14 mouse cellular contexts compared by ENCODE assay signal in the genomic region with DNA sequence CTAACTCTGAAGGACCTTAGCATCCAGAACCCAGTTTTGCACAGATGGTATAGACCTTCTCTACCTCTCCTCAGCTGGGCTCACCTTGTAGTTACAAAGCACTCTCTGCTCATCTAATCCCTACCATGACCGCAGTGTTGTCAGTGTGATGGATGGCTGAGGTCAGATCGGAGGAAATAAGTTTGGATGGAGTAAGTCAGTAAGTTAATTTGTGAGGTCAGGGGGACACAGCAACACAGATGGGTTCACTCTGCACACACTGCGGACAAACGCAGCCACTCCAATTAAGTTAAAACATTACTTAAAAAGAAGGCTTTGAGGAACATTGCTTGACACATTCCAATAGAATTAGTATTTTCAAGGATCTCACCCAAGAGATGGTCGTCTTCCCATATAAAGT. TPM values are rescaled to one million over a fixed set of nuclear protein-coding genes. Genes with fewer than 3 reads are reported as not detected.
"Had no signal": no experiment of that assay in that cellular context is flagged by ENCODE, and none has a peak within 500 bp of the region (broad histone marks: within the 10 kb centered on the region; RNA-seq: fewer than 3 reads in every experiment).

No protein-coding gene starts in this region.

- H3K9me3 ChIP-seq: liver, embryonic 15.5 days; midbrain, embryonic 15.5 days; neural tube, embryonic 12.5 days; stomach, embryonic 15.5 days had no signal

- H3K36me3 ChIP-seq: liver, embryonic 15.5 days; midbrain, embryonic 15.5 days; neural tube, embryonic 12.5 days; stomach, embryonic 15.5 days had no signal

- ATAC-seq: hindbrain, embryonic 16.5 days; inflammation-experienced regulatory T-cells, adult 6 months; intestine, postnatal 0 days; midbrain, embryonic 15.5 days had no signal

- H3K4me3 ChIP-seq: liver, embryonic 15.5 days; midbrain, embryonic 15.5 days; neural tube, embryonic 12.5 days; stomach, embryonic 15.5 days had no signal

- H3K4me2 ChIP-seq: liver, embryonic 11.5 days; liver, embryonic 15.5 days; midbrain, embryonic 11.5 days; midbrain, embryonic 15.5 days; neural tube, embryonic 12.5 days; stomach, embryonic 15.5 days had no signal

- DNase-seq: kidney, adult 9 months; retina, postnatal 1 day; right cerebral cortex, postnatal 4 days; spleen, adult 18-20 months; thymus, postnatal 36 days had no signal

- H3K27ac ChIP-seq: liver, embryonic 15.5 days; midbrain, embryonic 15.5 days; neural tube, embryonic 12.5 days; stomach, embryonic 15.5 days had no signal

- H3K9ac ChIP-seq: liver, embryonic 15.5 days; midbrain, embryonic 15.5 days; neural tube, embryonic 12.5 days; stomach, embryonic 15.5 days had no signal

RNA-seq across cellular contexts. Expression of gene Erg, which starts 2.5 kb away (rescaled TPM):
- polyA plus RNA-seq: inflammation-experienced regulatory T-cells, adult 6 months had no signal
